In genomic region chr19:57174045-57174444, GRCm38 (mm10) we compare ENCODE assay signal across 21 mouse cellular contexts.
DNase-seq lines count a peak whose midpoint lies in the region; ATAC-seq and TF ChIP-seq lines count a peak whose summit lies in the region.
"Had no signal": no experiment of that assay in that cellular context is flagged by ENCODE, and none has a peak within 500 bp of the region (broad histone marks: within the 10 kb centered on the region; RNA-seq: fewer than 3 reads in every experiment).

No protein-coding gene starts in this region.

- H3K27me3 ChIP-seq in heart, adult 2 months (ENCODE audit: control insufficient read depth, insufficient read depth, low read length), result no peaks in the 10 kb centered on the region
- H3K27me3 ChIP-seq in kidney, postnatal 0 days (ENCODE audit: insufficient read depth, low read length), result no peaks in the 10 kb centered on the region
- H3K27me3 ChIP-seq in kidney, adult 2 months (replicated peaks; ENCODE audit: control insufficient read depth, insufficient read depth, low read length), result no peaks in the 10 kb centered on the region
- no peaks in the 10 kb centered on the region for H3K27me3 ChIP-seq in CH12.LX (replicated peaks)
- H3K27me3 ChIP-seq in stomach, postnatal 0 days (ENCODE audit: control insufficient read depth, insufficient read depth, low read length), result no peaks in the 10 kb centered on the region
- H3K27me3 ChIP-seq in midbrain, embryonic 15.5 days (replicated peaks), result no peaks in the 10 kb centered on the region
- H3K27me3 ChIP-seq: embryonic facial prominence, embryonic 15.5 days; forebrain, embryonic 12.5 days; forebrain, embryonic 15.5 days; hindbrain, embryonic 12.5 days; hindbrain, embryonic 15.5 days; Patski had no signal

- DNase-seq in heart, adult 2 months, result no peak
- no peak for DNase-seq in heart, adult 18-20 months
- DNase-seq in kidney, postnatal 0 days (ENCODE audit: low spot score), result no peak
- DNase-seq in kidney, adult 2 months, result no peak
- no peak for DNase-seq in CH12.LX (ENCODE audit: extremely low read depth)
- DNase-seq in stomach, postnatal 0 days (ENCODE audit: low spot score), result no peak
- DNase-seq: adrenal gland, postnatal 10 days; adrenal gland, postnatal 36 days; cerebellum, adult 18-20 months; cerebellum, adult 9-11 months; cerebellum, postnatal 25 days; gastrocnemius, postnatal 25 days had no signal

- WGBS in heart, adult 2 months, result 60% methylated on average over 5 of the region's 5 CpGs
- 47% methylated on average over 5 of the region's 5 CpGs for WGBS in kidney, postnatal 0 days
- 59% methylated on average over 5 of the region's 5 CpGs for WGBS in kidney, adult 2 months
- WGBS in stomach, postnatal 0 days, result 70% methylated on average over 5 of the region's 5 CpGs
- 89% methylated on average over 5 of the region's 5 CpGs for WGBS in midbrain, embryonic 15.5 days

- in situ Hi-C loops in CH12.LX (cut with MboI; ENCODE audit: low pct_ligation_motif_present, low pct_unique_long_range_greater_than_20kb, low sequenced_read_pairs), result no loop called here

- no peak for TF ChIP-seq CTCF in heart, adult 2 months (IDR thresholded peaks at IDR 0.05)
- no peak for TF ChIP-seq CTCF in kidney, postnatal 0 days (IDR thresholded peaks at IDR 0.05; ENCODE audit: low read depth)
- TF ChIP-seq CTCF in kidney, adult 2 months (conservative IDR thresholded peaks at IDR 0.05; ENCODE audit: insufficient read depth, insufficient read length, low read depth, low read length), result no peak
- no peak for TF ChIP-seq CTCF in CH12.LX (conservative IDR thresholded peaks at IDR 0.05 in 1 of 2, IDR thresholded peaks at IDR 0.05 in 1 of 2; ENCODE audit: low read depth in 2 of 2, low read length in 2 of 2)
- no peak for TF ChIP-seq CTCF in stomach, postnatal 0 days (IDR thresholded peaks at IDR 0.05; ENCODE audit: low read depth)

- ATAC-seq in kidney, postnatal 0 days (replicated peaks; ENCODE audit: low FRiP score, low read depth), result no peak
- ATAC-seq in stomach, postnatal 0 days (ENCODE audit: low FRiP score, low TSS enrichment), result no peak
- no peak for ATAC-seq in midbrain, embryonic 15.5 days (replicated peaks)
- ATAC-seq: forebrain, embryonic 15.5 days; Patski had no signal

- no peak overlapping the region for H3K4me2 ChIP-seq in kidney, postnatal 0 days (ENCODE audit: low read length)
- H3K4me2 ChIP-seq in CH12.LX (ENCODE audit: insufficient read depth, low read depth, poor library complexity, severe bottlenecking), result no peak overlapping the region
- H3K4me2 ChIP-seq in stomach, postnatal 0 days (replicated peaks; ENCODE audit: low read depth), result no peak overlapping the region
- no peak overlapping the region for H3K4me2 ChIP-seq in midbrain, embryonic 15.5 days
- H3K4me2 ChIP-seq: embryonic facial prominence, embryonic 12.5 days; embryonic facial prominence, embryonic 15.5 days; forebrain, embryonic 12.5 days; forebrain, embryonic 15.5 days; heart, embryonic 11.5 days; hindbrain, embryonic 12.5 days; hindbrain, embryonic 15.5 days had no signal

- intact Hi-C loops in heart, adult 2 months (cut with DNase I), result no loop called here

- H3K4me3 ChIP-seq in heart, adult 2 months, result no peak overlapping the region
- no peak overlapping the region for H3K4me3 ChIP-seq in kidney, postnatal 0 days (replicated peaks; ENCODE audit: low read depth, low read length)
- no peak overlapping the region for H3K4me3 ChIP-seq in kidney, adult 2 months (ENCODE audit: insufficient read depth, low read depth, low read length)
- no peak overlapping the region for H3K4me3 ChIP-seq in CH12.LX (replicated peaks in 1 of 3; ENCODE audit: low read depth in 2 of 3, low read length in 2 of 3, poor library complexity in 1 of 3)
- H3K4me3 ChIP-seq in stomach, postnatal 0 days (ENCODE audit: low read depth, low read length), result no peak overlapping the region
- H3K4me3 ChIP-seq in midbrain, embryonic 15.5 days, result no peak overlapping the region
- H3K4me3 ChIP-seq: embryonic facial prominence, embryonic 12.5 days; embryonic facial prominence, embryonic 15.5 days; forebrain, embryonic 12.5 days; forebrain, embryonic 15.5 days; hindbrain, embryonic 12.5 days; hindbrain, embryonic 15.5 days had no signal

- no peak for TF ChIP-seq RAD21 in CH12.LX (IDR thresholded peaks at IDR 0.05; ENCODE audit: low read depth, low read length)

- TF ChIP-seq POLR2A in heart, adult 2 months (IDR thresholded peaks at IDR 0.05; ENCODE audit: insufficient read depth, low read depth, low read length), result no peak
- no peak for TF ChIP-seq POLR2A in kidney, adult 2 months (IDR thresholded peaks at IDR 0.05; ENCODE audit: low read depth, low read length)
- no peak for TF ChIP-seq POLR2A in CH12.LX (IDR thresholded peaks at IDR 0.05; ENCODE audit: low read depth, low read length)

- 0 out of 2 replicates have a peak overlapping the region, but pooled peaks have one; percentile 33 for H3K9ac ChIP-seq in heart, adult 2 months (ENCODE audit: low read depth, low read length)
- no peak overlapping the region for H3K9ac ChIP-seq in kidney, postnatal 0 days (ENCODE audit: low read depth, low read length)
- H3K9ac ChIP-seq in CH12.LX (ENCODE audit: insufficient read depth, low read depth), result no peak overlapping the region
- H3K9ac ChIP-seq in stomach, postnatal 0 days (ENCODE audit: low read length), result no peak overlapping the region
- no peak overlapping the region for H3K9ac ChIP-seq in midbrain, embryonic 15.5 days
- H3K9ac ChIP-seq: embryonic facial prominence, embryonic 12.5 days; embryonic facial prominence, embryonic 15.5 days; forebrain, embryonic 12.5 days; forebrain, embryonic 15.5 days; hindbrain, embryonic 12.5 days; hindbrain, embryonic 15.5 days had no signal

- H3K79me2 ChIP-seq in heart, adult 2 months (replicated peaks; ENCODE audit: control insufficient read depth, insufficient read depth, low read length), result peaks cover 8% of the 10 kb centered on the region
- H3K79me2 ChIP-seq in CH12.LX (replicated peaks; ENCODE audit: control insufficient read depth, extremely low read depth, insufficient read depth, poor library complexity, severe bottlenecking), result no peaks in the 10 kb centered on the region

- dilution Hi-C loops in CH12.LX (cut with MboI; ENCODE audit: extremely low pct_ligation_motif_present, extremely low pct_unique_long_range_greater_than_20kb, low sequenced_read_pairs), result no loop called here

- TF ChIP-seq EP300 in heart, adult 2 months (IDR thresholded peaks at IDR 0.05; ENCODE audit: insufficient read depth, low read depth, low read length), result no peak
- no peak for TF ChIP-seq EP300 in CH12.LX (IDR thresholded peaks at IDR 0.05; ENCODE audit: low read length)
- TF ChIP-seq EP300 in stomach, postnatal 0 days (optimal IDR thresholded peaks at IDR 0.05), result no peak

- H3K4me1 ChIP-seq in heart, adult 2 months (ENCODE audit: control insufficient read depth, insufficient read depth, low read length), result peaks cover 39% of the 10 kb centered on the region
- peaks cover 3% of the 10 kb centered on the region; the same call in 1 of the 2 replicates for H3K4me1 ChIP-seq in kidney, postnatal 0 days (replicated peaks; ENCODE audit: insufficient read depth, low read length)
- H3K4me1 ChIP-seq in kidney, adult 2 months (ENCODE audit: control insufficient read depth, insufficient read depth, low read length), result no peaks in the 10 kb centered on the region; the same call in 1 of the 2 replicates
- H3K4me1 ChIP-seq in CH12.LX (ENCODE audit: control insufficient read depth in 1 of 2, insufficient read depth in 2 of 2), result no peaks in the 10 kb centered on the region
- H3K4me1 ChIP-seq in stomach, postnatal 0 days (replicated peaks; ENCODE audit: control insufficient read depth, insufficient read depth), result no peaks in the 10 kb centered on the region
- no peaks in the 10 kb centered on the region for H3K4me1 ChIP-seq in midbrain, embryonic 15.5 days
- H3K4me1 ChIP-seq: embryonic facial prominence, embryonic 12.5 days; forebrain, embryonic 12.5 days; forebrain, embryonic 15.5 days; hindbrain, embryonic 12.5 days; hindbrain, embryonic 15.5 days had no signal

- peak overlapping the region; percentile 52 for H3K27ac ChIP-seq in heart, adult 2 months
- H3K27ac ChIP-seq in kidney, postnatal 0 days, result peak overlapping the region; percentile 42; the same call in 1 of the 2 replicates
- H3K27ac ChIP-seq in kidney, adult 2 months (ENCODE audit: insufficient read depth, low read depth, low read length), result no peak overlapping the region; the same call in 1 of the 2 replicates
- H3K27ac ChIP-seq in CH12.LX (ENCODE audit: insufficient read depth, low read depth), result no peak overlapping the region
- 0 out of 2 replicates have a peak overlapping the region, but pooled peaks have one; percentile 24 for H3K27ac ChIP-seq in stomach, postnatal 0 days (replicated peaks)
- no peak overlapping the region for H3K27ac ChIP-seq in midbrain, embryonic 15.5 days
- H3K27ac ChIP-seq: embryonic facial prominence, embryonic 12.5 days; embryonic facial prominence, embryonic 15.5 days; forebrain, embryonic 12.5 days; forebrain, embryonic 15.5 days; hindbrain, embryonic 12.5 days; hindbrain, embryonic 15.5 days had no signal

- peaks cover 51% of the 10 kb centered on the region for H3K36me3 ChIP-seq in heart, adult 2 months (ENCODE audit: control insufficient read depth, insufficient read depth, low read length)
- no peaks in the 10 kb centered on the region for H3K36me3 ChIP-seq in kidney, postnatal 0 days (ENCODE audit: insufficient read depth, low read length)
- H3K36me3 ChIP-seq in kidney, adult 2 months (ENCODE audit: control insufficient read depth, insufficient read depth, low read length), result no peaks in the 10 kb centered on the region
- H3K36me3 ChIP-seq in CH12.LX (replicated peaks in 1 of 2; ENCODE audit: control insufficient read depth in 1 of 2, insufficient read depth in 1 of 2, low read length in 1 of 2), result no peaks in the 10 kb centered on the region
- H3K36me3 ChIP-seq in stomach, postnatal 0 days (ENCODE audit: control insufficient read depth, insufficient read depth, low read length), result no peaks in the 10 kb centered on the region
- H3K36me3 ChIP-seq in midbrain, embryonic 15.5 days (replicated peaks), result peaks cover 4% of the 10 kb centered on the region; the same call in 1 of the 2 replicates
- H3K36me3 ChIP-seq: embryonic facial prominence, embryonic 12.5 days; embryonic facial prominence, embryonic 15.5 days; forebrain, embryonic 12.5 days; forebrain, embryonic 15.5 days; hindbrain, embryonic 12.5 days; hindbrain, embryonic 15.5 days had no signal

- no peaks in the 10 kb centered on the region for H3K9me3 ChIP-seq in kidney, postnatal 0 days (replicated peaks; ENCODE audit: low read length)
- H3K9me3 ChIP-seq in CH12.LX (replicated peaks; ENCODE audit: low read length), result no peaks in the 10 kb centered on the region
- H3K9me3 ChIP-seq in stomach, postnatal 0 days (ENCODE audit: control insufficient read depth, low read length), result no peaks in the 10 kb centered on the region
- H3K9me3 ChIP-seq in midbrain, embryonic 15.5 days, result no peaks in the 10 kb centered on the region
- H3K9me3 ChIP-seq: embryonic facial prominence, embryonic 12.5 days; embryonic facial prominence, embryonic 15.5 days; forebrain, embryonic 12.5 days; forebrain, embryonic 15.5 days; hindbrain, embryonic 12.5 days; hindbrain, embryonic 15.5 days had no signal

TF ChIP-seq in CH12.LX, 34 proteins besides CTCF, POLR2A, EP300 and RAD21:
- peak; percentile 90 for TF ChIP-seq MAFK (IDR thresholded peaks at IDR 0.05; ENCODE audit: insufficient replicate concordance, low read length)
- no peak for TF ChIP-seq TBP (conservative IDR thresholded peaks at IDR 0.05; ENCODE audit: low read depth, low read length)

Comparison
In these comparisons a context has a peak if more than half of its experiments do, and no peak if none do; other contexts are left out.
1. H3K27ac ChIP-seq: peak in heart, adult 2 months (single experiment), kidney, postnatal 0 days (single experiment) and stomach, postnatal 0 days (single experiment); none in kidney, adult 2 months (single experiment), CH12.LX (single experiment) and midbrain, embryonic 15.5 days (single experiment).